ENCODE assay signal across 8 mouse cellular contexts in the genomic region with DNA sequence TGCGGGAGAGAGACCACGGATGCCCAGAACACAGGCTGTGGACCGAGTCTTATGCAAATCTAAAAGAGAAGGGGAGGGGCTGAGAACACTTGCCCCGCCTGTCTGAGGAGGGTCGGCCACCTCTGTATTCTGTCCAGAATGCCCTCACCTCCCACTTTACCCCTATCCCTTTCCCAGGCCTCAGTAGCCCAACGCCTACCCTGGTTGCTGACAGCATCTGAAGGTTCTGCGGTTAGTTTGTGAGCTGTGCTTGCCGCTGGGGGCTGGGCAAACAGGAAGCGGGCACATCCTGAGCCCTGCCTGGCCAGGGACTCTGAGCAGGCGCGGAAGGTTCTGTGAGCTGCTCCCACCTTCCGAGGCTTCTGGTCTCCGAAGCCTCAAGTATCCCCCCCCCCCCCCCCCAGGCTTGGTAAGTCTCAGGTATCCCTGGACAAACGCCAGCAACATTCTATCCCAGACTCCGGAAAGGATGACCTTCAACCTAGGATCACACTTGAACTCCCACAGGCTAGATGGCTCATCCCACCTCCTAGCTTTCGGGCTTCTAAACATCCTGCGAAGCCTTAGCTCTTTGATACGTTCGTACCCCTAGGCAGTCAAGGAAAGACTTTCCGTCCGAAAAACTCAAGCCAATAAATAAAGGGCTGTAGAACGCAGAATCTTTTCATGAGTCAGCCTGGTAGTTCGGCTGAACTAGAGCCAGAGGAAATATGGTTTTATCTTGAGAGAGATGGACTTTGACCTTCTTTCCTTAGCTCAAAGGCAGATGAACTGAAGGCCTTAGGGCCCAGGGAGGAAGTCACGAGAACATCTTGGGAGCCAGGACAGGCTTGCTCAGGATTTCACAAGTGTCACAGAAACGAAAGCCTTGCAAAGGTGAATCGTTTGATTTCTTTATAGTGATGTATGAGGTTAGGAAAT. TPM values are rescaled to one million over a fixed set of nuclear protein-coding genes. Genes with fewer than 3 reads are reported as not detected.
A peak's percentile ranks its signal among the peaks of the same experiment; 100 is the strongest.
DNase-seq lines count a peak whose midpoint lies in the region; TF ChIP-seq lines count a peak whose summit lies in the region.

No protein-coding gene starts in this region.

- WGBS in bone marrow, adult 2 months: 11% methylated on average over 26 of the region's 26 CpGs
- WGBS in lung, adult 2 months: 44% methylated on average over 26 of the region's 26 CpGs

- peak; percentile 5 for DNase-seq in embryo, embryonic 10 days (ENCODE audit: low spot score)
- no peak for DNase-seq in embryo, embryonic 10.5 days (ENCODE audit: low spot score)
- DNase-seq in kidney, adult 11 months: peak; percentile 14
- peak; percentile 12 for DNase-seq in lung, adult 2 months
- peak; percentile 68 to 72 for DNase-seq in spleen, postnatal 36 days (ENCODE audit: low spot score in 2 of 2)
- no peak for DNase-seq in testis, postnatal 14 days (ENCODE audit: low spot score)
- DNase-seq in layer of hippocampus, postnatal 14 days (ENCODE audit: low spot score in 2 of 2): no peak

- H3K4me3 ChIP-seq in bone marrow, adult 2 months (replicated peaks; ENCODE audit: control insufficient read depth, low read depth, low read length): peak overlapping the region; percentile 52
- peak overlapping the region; percentile 68 for H3K4me3 ChIP-seq in lung, adult 2 months (replicated peaks; ENCODE audit: extremely low read depth, low read depth, low read length)

- TF ChIP-seq CTCF in bone marrow, adult 2 months (IDR thresholded peaks at IDR 0.05; ENCODE audit: control insufficient read depth, insufficient read depth, low read length): no peak
- no peak for TF ChIP-seq CTCF in lung, adult 2 months (IDR thresholded peaks at IDR 0.05; ENCODE audit: insufficient read depth, low read length)

- peak overlapping the region; percentile 90 for H3K27ac ChIP-seq in bone marrow, adult 2 months (ENCODE audit: control insufficient read depth, insufficient read depth, low read depth, low read length, poor library complexity)

- H3K4me1 ChIP-seq in bone marrow, adult 2 months (ENCODE audit: control insufficient read depth, insufficient read depth, low read length): peaks cover 12% of the 10 kb centered on the region
- H3K4me1 ChIP-seq in lung, adult 2 months (ENCODE audit: control insufficient read depth, insufficient read depth, low read length): no peaks in the 10 kb centered on the region; the same call in 1 of the 2 replicates

- 0 out of 2 replicates have a peak, but pooled peaks have one; percentile 52 for TF ChIP-seq POLR2A in bone marrow, adult 2 months (IDR thresholded peaks at IDR 0.05; ENCODE audit: borderline replicate concordance, control insufficient read depth, low read depth, low read length)
- TF ChIP-seq POLR2A in lung, adult 2 months (IDR thresholded peaks at IDR 0.05; ENCODE audit: borderline replicate concordance, extremely low read depth, low read depth, low read length): peak; percentile 28; the same call in 1 of the 2 replicates

RNA-seq across cellular contexts. Expression of gene Sash3, which starts 2.6 kb away (rescaled TPM):
- polyA plus RNA-seq in bone marrow, adult 2 months (2011; ENCODE audit: insufficient read depth, insufficient read length, low replicate concordance, missing spikeins): 19.3 and 33.7 TPM in 2 replicates
- 11.5 and 14.6 TPM in 2 replicates for polyA plus RNA-seq in lung, adult 2 months (2012; rRNA removed)
- 1 to 10 TPM; 1.0 to 1.9 TPM for total RNA-seq in layer of hippocampus, postnatal 14 days (2021)

RNA-seq across cellular contexts. Expression of gene Xpnpep2, which starts 35.1 kb away (rescaled TPM):
- not detected in 2 replicates for polyA plus RNA-seq in bone marrow, adult 2 months (2011; ENCODE audit: insufficient read depth, insufficient read length, low replicate concordance, missing spikeins)
- 3.5 and 9.1 TPM in 2 replicates for polyA plus RNA-seq in lung, adult 2 months (2012; rRNA removed)
- under 1 TPM; 0.43 to 0.83 TPM for total RNA-seq in layer of hippocampus, postnatal 14 days (2021)

Comparison
In these comparisons a context has a peak if more than half of its experiments do, and no peak if none do; other contexts are left out.
1. DNase-seq: peak in embryo, embryonic 10 days (single experiment), kidney, adult 11 months (single experiment), lung, adult 2 months (single experiment) and spleen, postnatal 36 days (2 of 2); none in embryo, embryonic 10.5 days (single experiment), testis, postnatal 14 days (single experiment) and layer of hippocampus, postnatal 14 days (0 of 2).